Mouse (Mus musculus) liver, postnatal 0 days (tissue): ENCODE data around the gene Tnik.

Source experiments
- CTCF ChIP-seq: sonication (generic); IDR thresholded peaks from 2 replicates; pipeline ENCODE4 v1.5.1; 2016; ENCODE audit warnings: antibody characterized with exemption, low read depth
- EP300 ChIP-seq: IDR thresholded peaks from 2 replicates; pipeline ENCODE4 v1.6.1; 2016; ENCODE audit warnings: antibody characterized with exemption, low read depth, mild to moderate bottlenecking

- TF ChIP-seq CTCF (no peak), EP300 (no peak)
Measured at GRCm38 (mm10) chr3:28415986-28416385, 153.0 kb downstream of the Tnik start.
